Mouse (Mus musculus): ENCODE data around the gene Ctdsp2.

- TF ChIP-seq CTCF (conservative IDR thresholded peaks at IDR 0.05; ENCODE audit: insufficient read depth, insufficient read length, low read depth, low read length), result no peak
- no peak for TF ChIP-seq POLR2A (IDR thresholded peaks at IDR 0.05; ENCODE audit: low read depth, low read length)
Measured at GRCm38 (mm10) chr10:127033301-127033741, 54.8 kb downstream of the Ctdsp2 start.
